Mouse (Mus musculus) monocyte, adult 5-6 weeks (primary cell): ENCODE measurements around the gene Slc8a3. TPM values are rescaled to one million over a fixed set of nuclear protein-coding genes. Genes with fewer than 3 reads are reported as not detected.

Source experiments
- ATAC-seq: fragments of 153-309, 156-312 bp; replicated peaks from 2 replicates; pipeline ENCODE4 v1.8.0; 2017; ENCODE audit warnings: mild to moderate bottlenecking; ENCODE audit not compliant: low TSS enrichment, insufficient number of reproducible peaks, severe bottlenecking, poor library complexity, low FRiP score
- total RNA-seq: library from RNA; stranded (forward); fragments of 200-1000, 200-491, 200-594 nt; gene quantifications from 3 replicates; pipeline ENCODE4 v1.2.3, GENCODE M21; 2017

The Slc8a3 gene
- total RNA-seq, 1 experiment from 2014 or later: not detected

- no peak for ATAC-seq
Observed at GRCm38 (mm10) chr12:81244492-81244891, 88.5 kb downstream of the Slc8a3 start.

- no peak for ATAC-seq
Observed at GRCm38 (mm10) chr12:81241676-81242075, 91.3 kb downstream of the Slc8a3 start.

- ATAC-seq: no peak
Observed at GRCm38 (mm10) chr12:81241096-81241495, 91.9 kb downstream of the Slc8a3 start.

- no peak for ATAC-seq
Observed at GRCm38 (mm10) chr12:81237158-81237557, 95.8 kb downstream of the Slc8a3 start.

- ATAC-seq: no peak
Observed at GRCm38 (mm10) chr12:81235456-81236330, 97.3 kb downstream of the Slc8a3 start.

- ATAC-seq: no peak
Observed at GRCm38 (mm10) chr12:81233746-81234380, 99.1 kb downstream of the Slc8a3 start.

- ATAC-seq: no peak
Observed at GRCm38 (mm10) chr12:81227767-81228460, 105.1 kb downstream of the Slc8a3 start.

- ATAC-seq: no peak
Observed at GRCm38 (mm10) chr12:81226590-81226989, 106.4 kb downstream of the Slc8a3 start.

- ATAC-seq: no peak
Observed at GRCm38 (mm10) chr12:81225966-81226577, 106.9 kb downstream of the Slc8a3 start.

GRCm38 (mm10) chr12:81224843-81225242 is 108.1 kb downstream of the Slc8a3 start:
- no peak for ATAC-seq

GRCm38 (mm10) chr12:81223276-81223675 is 109.7 kb downstream of the Slc8a3 start:
- no peak for ATAC-seq

- ATAC-seq: no peak
Observed at GRCm38 (mm10) chr12:81219339-81219738, 113.6 kb downstream of the Slc8a3 start.

GRCm38 (mm10) chr12:81208559-81208958 is 124.4 kb downstream of the Slc8a3 start:
- no peak for ATAC-seq

- ATAC-seq: no peak
Observed at GRCm38 (mm10) chr12:81205619-81206560, 127.1 kb downstream of the Slc8a3 start.

GRCm38 (mm10) chr12:81203226-81203625 is 129.8 kb downstream of the Slc8a3 start:
- ATAC-seq: no peak

- no peak for ATAC-seq
Observed at GRCm38 (mm10) chr12:81199280-81199955, 133.6 kb downstream of the Slc8a3 start.

GRCm38 (mm10) chr12:81197468-81198075 is 135.4 kb downstream of the Slc8a3 start:
- ATAC-seq: no peak
